Mouse (Mus musculus) T-helper 17 cell (primary cell): ENCODE results near the gene Ccnd3.

Experiments used
- in situ Hi-C, 2 experiments: fragments of 300-600 bp; cut with MboI, MseI; formaldehyde crosslinking; loops; 1 replicate in 1 of 2; 2 replicates in 1 of 2; pipeline ENCODE4 v1.15.1; 2025; ENCODE audit warnings: high pct_unique_total_duplicates in 2 of 2

Ccnd3 gene

GRCm38 (mm10) chr17:47504941-47505346 lies at the start of gene Ccnd3:
TSS of gene Ccnd3 (plus strand) at chr17:47505051.
- in situ Hi-C loops: loop anchor here in 1 of 2 experiments (5.0 kb wide), 1 partner anchor 187 kb away; the partner anchor contains the start of genes Gm21981 and Prickle4

GRCm38 (mm10) chr17:47458310-47458709 lies 46.5 kb upstream of the Ccnd3 start:
- in situ Hi-C loops: no loop called here

- in situ Hi-C loops: no loop called here
Measured at GRCm38 (mm10) chr17:47458936-47459335, 45.9 kb upstream of the Ccnd3 start.

GRCm38 (mm10) chr17:47459341-47459919 lies 45.4 kb upstream of the Ccnd3 start:
- in situ Hi-C loops: no loop called here

GRCm38 (mm10) chr17:47461688-47462087 lies 43.2 kb upstream of the Ccnd3 start:
- in situ Hi-C loops: no loop called here

- in situ Hi-C loops: no loop called here
Measured at GRCm38 (mm10) chr17:47462209-47462608, 42.6 kb upstream of the Ccnd3 start.

- in situ Hi-C loops: no loop called here
Measured at GRCm38 (mm10) chr17:47462728-47463388, 42.0 kb upstream of the Ccnd3 start.

GRCm38 (mm10) chr17:47464248-47464965 lies 40.4 kb upstream of the Ccnd3 start:
- in situ Hi-C loops: no loop called here

GRCm38 (mm10) chr17:47465016-47465415 lies 39.8 kb upstream of the Ccnd3 start:
- in situ Hi-C loops: no loop called here

GRCm38 (mm10) chr17:47466284-47466683 lies 38.6 kb upstream of the Ccnd3 start:
- in situ Hi-C loops: no loop called here

- in situ Hi-C loops: no loop called here
Measured at GRCm38 (mm10) chr17:47467659-47468058, 37.2 kb upstream of the Ccnd3 start.

GRCm38 (mm10) chr17:47468063-47468462 lies 36.8 kb upstream of the Ccnd3 start:
- in situ Hi-C loops: no loop called here

- in situ Hi-C loops: no loop called here
Measured at GRCm38 (mm10) chr17:47468466-47468865, 36.4 kb upstream of the Ccnd3 start.

- in situ Hi-C loops: no loop called here
Measured at GRCm38 (mm10) chr17:47469642-47470041, 35.2 kb upstream of the Ccnd3 start.

- in situ Hi-C loops: no loop called here
Measured at GRCm38 (mm10) chr17:47470121-47470520, 34.7 kb upstream of the Ccnd3 start.

- in situ Hi-C loops: no loop called here
Measured at GRCm38 (mm10) chr17:47470686-47471085, 34.2 kb upstream of the Ccnd3 start.

GRCm38 (mm10) chr17:47472435-47473350 lies 32.2 kb upstream of the Ccnd3 start:
- in situ Hi-C loops: no loop called here

- in situ Hi-C loops: no loop called here
Measured at GRCm38 (mm10) chr17:47473434-47473974, 31.3 kb upstream of the Ccnd3 start.

- in situ Hi-C loops: no loop called here
Measured at GRCm38 (mm10) chr17:47474250-47474649, 30.6 kb upstream of the Ccnd3 start.

GRCm38 (mm10) chr17:47475181-47475580 lies 29.7 kb upstream of the Ccnd3 start:
- in situ Hi-C loops: no loop called here

GRCm38 (mm10) chr17:47475714-47476113 lies 29.1 kb upstream of the Ccnd3 start:
- in situ Hi-C loops: no loop called here
